10 mouse cellular contexts compared by ENCODE assay signal in the genomic region with DNA sequence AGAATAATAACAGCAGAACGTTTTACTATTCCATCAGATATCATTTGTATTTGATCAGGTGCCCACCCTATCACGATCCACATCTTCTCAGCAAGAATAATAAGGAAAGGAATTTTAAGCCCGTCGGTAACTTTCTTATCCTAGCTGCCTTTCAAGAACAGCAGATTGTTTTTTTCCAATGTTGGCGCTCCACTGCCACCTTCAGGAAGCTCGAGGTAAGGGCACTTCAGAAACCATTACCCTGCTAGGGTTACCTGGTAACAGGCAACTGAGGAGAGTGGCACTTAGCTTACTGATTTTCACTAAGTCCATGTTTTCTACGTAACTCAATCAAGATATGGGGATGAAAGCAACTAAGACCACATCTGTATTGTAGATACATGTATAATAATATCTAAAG.
A peak's percentile ranks its signal among the peaks of the same experiment; 100 is the strongest.
DNase-seq lines count a peak whose midpoint lies in the region; ATAC-seq lines count a peak whose summit lies in the region.
"Had no signal": no experiment of that assay in that cellular context is flagged by ENCODE, and none has a peak within 500 bp of the region (broad histone marks: within the 10 kb centered on the region; RNA-seq: fewer than 3 reads in every experiment).

No protein-coding gene starts in this region.

- H3K4me1 ChIP-seq in embryonic facial prominence, embryonic 11.5 days (ENCODE audit: control insufficient read depth, insufficient read depth, low read length) = no peaks in the 10 kb centered on the region
- no peaks in the 10 kb centered on the region for H3K4me1 ChIP-seq in liver, embryonic 11.5 days (replicated peaks; ENCODE audit: control insufficient read depth, insufficient read depth, low read length)
- H3K4me1 ChIP-seq: liver, embryonic 15.5 days had no signal

- H3K9me3 ChIP-seq in embryonic facial prominence, embryonic 11.5 days (replicated peaks; ENCODE audit: control insufficient read depth, low read length) = no peaks in the 10 kb centered on the region
- H3K9me3 ChIP-seq in liver, embryonic 11.5 days (ENCODE audit: control insufficient read depth, low read length) = no peaks in the 10 kb centered on the region
- H3K9me3 ChIP-seq: liver, embryonic 15.5 days; stomach, embryonic 15.5 days had no signal

- no peak for ATAC-seq in embryonic facial prominence, embryonic 11.5 days (replicated peaks; ENCODE audit: insufficient number of reproducible peaks, low FRiP score, low TSS enrichment, low read depth)
- 0 out of 2 replicates have a peak, but pooled peaks have one; percentile 23 for ATAC-seq in liver, embryonic 11.5 days (replicated peaks; ENCODE audit: low FRiP score)

- no peak overlapping the region for H3K4me2 ChIP-seq in embryonic facial prominence, embryonic 11.5 days (ENCODE audit: low read depth, low read length)
- H3K4me2 ChIP-seq in liver, embryonic 11.5 days = no peak overlapping the region
- H3K4me2 ChIP-seq: liver, embryonic 15.5 days; stomach, embryonic 15.5 days had no signal

- no peak overlapping the region for H3K4me3 ChIP-seq in embryonic facial prominence, embryonic 11.5 days (ENCODE audit: low read depth, low read length)
- H3K4me3 ChIP-seq in liver, embryonic 11.5 days (ENCODE audit: low read depth, low read length) = no peak overlapping the region
- H3K4me3 ChIP-seq: liver, embryonic 15.5 days; stomach, embryonic 15.5 days had no signal

- no peaks in the 10 kb centered on the region for H3K36me3 ChIP-seq in embryonic facial prominence, embryonic 11.5 days (replicated peaks; ENCODE audit: control insufficient read depth, insufficient read depth, low read depth, low read length)
- H3K36me3 ChIP-seq in liver, embryonic 11.5 days (ENCODE audit: control insufficient read depth, insufficient read depth, low read length) = no peaks in the 10 kb centered on the region
- H3K36me3 ChIP-seq: liver, embryonic 15.5 days; stomach, embryonic 15.5 days had no signal

- WGBS in embryonic facial prominence, embryonic 11.5 days = 30% methylated on average over 7 of the region's 7 CpGs
- WGBS in liver, embryonic 11.5 days = 25% methylated on average over 7 of the region's 7 CpGs

- no peak overlapping the region for H3K27ac ChIP-seq in embryonic facial prominence, embryonic 11.5 days (replicated peaks; ENCODE audit: low read depth, low read length)
- H3K27ac ChIP-seq in liver, embryonic 11.5 days (ENCODE audit: low read depth, low read length) = no peak overlapping the region
- H3K27ac ChIP-seq: liver, embryonic 15.5 days; stomach, embryonic 15.5 days had no signal

- no peaks in the 10 kb centered on the region for H3K27me3 ChIP-seq in embryonic facial prominence, embryonic 11.5 days (ENCODE audit: control insufficient read depth, insufficient read depth, low read length)
- H3K27me3 ChIP-seq in liver, embryonic 11.5 days (replicated peaks; ENCODE audit: control insufficient read depth, insufficient read depth, low read length) = no peaks in the 10 kb centered on the region
- H3K27me3 ChIP-seq: liver, embryonic 15.5 days; stomach, embryonic 15.5 days had no signal

- H3K9ac ChIP-seq in embryonic facial prominence, embryonic 11.5 days (replicated peaks; ENCODE audit: low read length) = no peak overlapping the region
- H3K9ac ChIP-seq in liver, embryonic 11.5 days (ENCODE audit: low read depth, low read length) = no peak overlapping the region
- H3K9ac ChIP-seq: liver, embryonic 15.5 days; stomach, embryonic 15.5 days had no signal

- DNase-seq in heart, adult 11 months = peak; percentile 76
- no peak for DNase-seq in heart, adult 9 months (ENCODE audit: low spot score in 2 of 2)
- DNase-seq in thymus, postnatal 25 days = peak; percentile 4
- DNase-seq in thymus, adult 18-20 months = no peak
- peak; percentile 62 for DNase-seq in embryonic facial prominence, embryonic 11.5 days (ENCODE audit: low spot score)
- DNase-seq in liver, embryonic 11.5 days (ENCODE audit: low spot score) = no peak
- no peak for DNase-seq in spleen, adult 18-20 months
- no peak for DNase-seq in spleen, postnatal 4 days (ENCODE audit: low spot score in 2 of 2)

Comparison
In these comparisons a context has a peak if more than half of its experiments do, and no peak if none do; other contexts are left out.
1. DNase-seq: peak in heart, adult 11 months (single experiment), thymus, postnatal 25 days (single experiment) and embryonic facial prominence, embryonic 11.5 days (single experiment); none in heart, adult 9 months (0 of 2), thymus, adult 18-20 months (0 of 2), liver, embryonic 11.5 days (single experiment), spleen, adult 18-20 months (0 of 2) and spleen, postnatal 4 days (0 of 2).